Mouse (Mus musculus) intestine, embryonic 15.5 days (tissue): ENCODE results near the gene Tomm40l. TPM values are rescaled to one million over a fixed set of nuclear protein-coding genes. Genes with fewer than 3 reads are reported as not detected.
"Not testable (repeated sequence)": the region's sequence is repeated elsewhere in the genome, so short reads cannot be mapped to it uniquely, and the experiment has no call there.

Experiments used
- ATAC-seq: fragments of 200-750 bp; cut with Nextera tagmentation; 2 replicates; pipeline ENCODE4 v1.8.0; 2017; ENCODE audit warnings: moderate TSS enrichment, moderate library complexity
- H3K27ac ChIP-seq: fragments of 300-500 bp; sonication (generic); 2 replicates; pipeline ENCODE4 v1.5.1; 2015; ENCODE audit warnings: mild to moderate bottlenecking, inconsistent platforms
- H3K27me3 ChIP-seq: fragments of 300-500 bp; sonication (generic); replicated peaks from 2 replicates; pipeline ENCODE4 v1.6.1; 2015; ENCODE audit warnings: inconsistent platforms
- H3K36me3 ChIP-seq: fragments of 300-500 bp; sonication (generic); 2 replicates; pipeline ENCODE4 v1.6.1; 2015; ENCODE audit warnings: inconsistent platforms
- H3K4me1 ChIP-seq: fragments of 300-500 bp; sonication (generic); replicated peaks from 2 replicates; pipeline ENCODE4 v1.6.1; 2015; ENCODE audit warnings: inconsistent platforms
- H3K4me2 ChIP-seq: fragments of 300-500 bp; sonication (generic); replicated peaks from 2 replicates; pipeline ENCODE4 v1.6.1; 2015; ENCODE audit warnings: mild to moderate bottlenecking, inconsistent platforms
- H3K4me3 ChIP-seq: fragments of 300-500 bp; sonication (generic); replicated peaks from 2 replicates; pipeline ENCODE4 v1.5.1; 2015; ENCODE audit warnings: inconsistent platforms
- H3K9ac ChIP-seq: fragments of 300-500 bp; sonication (generic); 2 replicates; pipeline ENCODE4 v1.6.1; 2015; ENCODE audit warnings: inconsistent platforms
- H3K9me3 ChIP-seq: fragments of 300-500 bp; sonication (generic); 2 replicates; pipeline ENCODE4 v1.6.1; 2016; ENCODE audit warnings: inconsistent platforms
- WGBS: fragments of 180-500 bp; shearing (Covaris S2); methylation state at CpG from one replicate; pipeline ENCODE4 v1.1.7; 2015; 5-methylcytosine and 5-hydroxymethylcytosine counted together
- polyA plus RNA-seq: library from polyadenylated mRNA; unstranded; fragments of >200 nt; fragmentation: Nextera tagmentation; extraction: Ambion mirVana; gene quantifications from 2 replicates; pipeline ENCODE4 v1.2.1, GENCODE M21; 2015

Gene Tomm40l
- polyA plus RNA-seq, 1 experiment from 2014 or later: 31.4 TPM

DNA sequence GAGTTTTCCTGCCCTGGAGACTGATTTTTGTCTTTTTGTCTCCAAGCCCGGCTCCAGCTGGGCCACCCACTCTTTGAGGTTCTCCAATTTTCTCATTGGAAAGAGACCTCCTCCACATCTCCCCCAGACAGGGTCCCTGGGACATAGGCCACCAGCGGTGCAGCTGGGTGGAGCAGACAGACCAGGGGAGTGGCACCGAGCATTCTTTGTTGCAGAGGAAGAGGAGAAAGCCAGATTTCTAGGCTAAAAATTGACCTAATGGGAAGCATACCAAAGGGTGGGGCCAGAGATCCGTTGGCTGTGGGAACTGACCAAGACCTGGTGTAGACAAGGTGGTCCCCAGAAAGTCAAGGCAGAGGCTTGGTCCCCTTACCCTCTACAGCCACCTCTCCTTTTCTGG, 25.6 kb upstream of the Tomm40l start:
- H3K4me1 ChIP-seq: peaks cover 49% of the 10 kb centered on the region
- H3K9me3 ChIP-seq: no peaks in the 10 kb centered on the region
- 0 out of 2 replicates have a peak, but pooled peaks cover 6% of the 10 kb centered on the region for H3K36me3 ChIP-seq
- ATAC-seq: no peak
- 21% methylated on average over 4 of the region's 4 CpGs for whole genome bisulfite sequencing
- 0 out of 2 replicates have a peak, but pooled peaks cover 4% of the 10 kb centered on the region for H3K27me3 ChIP-seq
- peak overlapping the region; percentile 65; the same call in 1 of the 2 replicates for H3K4me3 ChIP-seq
- H3K27ac ChIP-seq: peak overlapping the region; percentile 86
- peak overlapping the region; percentile 64 for H3K4me2 ChIP-seq
- H3K9ac ChIP-seq: peak overlapping the region; percentile 15; the same call in 1 of the 2 replicates

DNA sequence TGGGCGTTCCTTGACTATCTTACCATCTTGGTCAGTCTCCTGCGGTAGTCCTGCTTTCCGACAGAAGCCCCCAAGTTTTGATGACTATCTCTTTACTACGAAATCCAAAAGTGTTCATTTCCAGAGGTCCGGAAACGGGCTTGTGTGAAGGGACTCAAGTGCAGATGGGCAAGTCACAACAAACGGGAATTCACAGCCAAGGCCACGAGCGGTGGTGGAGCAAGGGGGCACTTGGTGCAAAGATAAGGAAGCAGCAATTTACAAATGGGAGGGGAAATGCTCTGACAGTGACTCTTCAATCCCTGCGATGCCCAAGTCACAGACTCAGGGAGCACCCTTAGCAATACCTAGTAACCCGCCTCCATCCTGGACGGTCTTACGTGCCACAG, 25.1 kb upstream of the Tomm40l start:
- peak; percentile 22 for ATAC-seq
- WGBS: 9% methylated on average over 13 of the region's 13 CpGs
- H3K36me3 ChIP-seq: peaks cover 10% of the 10 kb centered on the region; the same call in 1 of the 2 replicates
- peaks cover 45% of the 10 kb centered on the region for H3K4me1 ChIP-seq
- H3K27me3 ChIP-seq: 0 out of 2 replicates have a peak, but pooled peaks cover 4% of the 10 kb centered on the region
- peak overlapping the region; percentile 24 for H3K9ac ChIP-seq
- peak overlapping the region; percentile 86 for H3K27ac ChIP-seq
- peak overlapping the region; percentile 64 for H3K4me2 ChIP-seq
- peak overlapping the region; percentile 65 for H3K4me3 ChIP-seq
- no peaks in the 10 kb centered on the region for H3K9me3 ChIP-seq

- ATAC-seq: peak; percentile 94
- peaks cover 10% of the 10 kb centered on the region; the same call in 1 of the 2 replicates for H3K36me3 ChIP-seq
- under 1% methylated on average over 41 of the region's 41 CpGs for WGBS
Observed at GRCm38 (mm10) chr1:171246709-171247452, 24.6 kb upstream of the Tomm40l start.

GRCm38 (mm10) chr1:171245353-171245752, 23.0 kb upstream of the Tomm40l start:
- no peak for ATAC-seq
- peaks cover 25% of the 10 kb centered on the region for H3K4me1 ChIP-seq
- 85% methylated on average over 8 of the region's 8 CpGs for WGBS

More at GRCm38 (mm10) chr1:171246709-171247452, 24.6 kb upstream of the Tomm40l start:
- Histone ChIP-seq H3K4me2 (peak overlapping the region; percentile 71), H3K9me3 (no peaks in the 10 kb centered on the region), H3K4me3 (peak overlapping the region; percentile 65), H3K27me3 (0 out of 2 replicates have a peak, but pooled peaks cover 4% of the 10 kb centered on the region), H3K4me1 (peaks cover 40% of the 10 kb centered on the region), H3K27ac (peak overlapping the region; percentile 86), H3K9ac (peak overlapping the region; percentile 80)

GRCm38 (mm10) chr1:171241952-171242351, 19.6 kb upstream of the Tomm40l start:
- H3K4me1 ChIP-seq, H3K9me3 ChIP-seq, H3K9ac ChIP-seq, H3K4me3 ChIP-seq, H3K27me3 ChIP-seq, H3K27ac ChIP-seq, H3K4me2 ChIP-seq, ATAC-seq: not testable (repeated sequence)
- peaks cover 40% of the 10 kb centered on the region for H3K36me3 ChIP-seq
- 80% methylated on average over 12 of the region's 12 CpGs for whole genome bisulfite sequencing

More at GRCm38 (mm10) chr1:171245353-171245752, 23.0 kb upstream of the Tomm40l start:
- H3K27me3 ChIP-seq: no peaks in the 10 kb centered on the region
- H3K9ac ChIP-seq: no peak overlapping the region
- H3K27ac ChIP-seq: no peak overlapping the region
- no peak overlapping the region for H3K4me2 ChIP-seq
- peaks cover 17% of the 10 kb centered on the region; the same call in 1 of the 2 replicates for H3K36me3 ChIP-seq
- H3K4me3 ChIP-seq: no peak overlapping the region
- H3K9me3 ChIP-seq: no peaks in the 10 kb centered on the region

DNA sequence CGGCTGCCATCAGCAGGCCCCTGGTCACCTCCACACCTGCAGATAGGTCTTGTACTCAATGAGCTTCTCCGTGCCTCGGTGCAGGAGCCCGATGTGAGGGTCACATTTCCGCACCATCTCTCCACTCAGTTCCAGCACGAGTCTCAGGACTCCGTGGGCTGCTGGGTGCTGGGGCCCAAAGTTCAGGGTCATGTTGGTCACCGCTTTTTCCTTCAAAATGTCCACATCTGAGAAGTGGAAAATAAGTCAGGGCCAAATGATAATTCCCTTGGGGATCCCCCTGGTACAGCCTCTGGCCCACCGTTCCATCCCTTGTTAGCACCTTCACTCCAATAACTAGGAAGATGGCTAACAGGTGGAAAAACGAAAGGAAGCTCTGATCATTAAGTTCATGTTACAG, 18.6 kb upstream of the Tomm40l start:
- ATAC-seq: no peak
- Histone ChIP-seq H3K4me2 (no peak overlapping the region), H3K9me3 (no peaks in the 10 kb centered on the region), H3K4me1 (peaks cover 3% of the 10 kb centered on the region), H3K27ac (no peak overlapping the region), H3K27me3 (no peaks in the 10 kb centered on the region), H3K36me3 (peaks cover 47% of the 10 kb centered on the region), H3K4me3 (no peak overlapping the region), H3K9ac (no peak overlapping the region)
- WGBS: 90% methylated on average over 10 of the region's 10 CpGs

GRCm38 (mm10) chr1:171239992-171240744, 17.9 kb upstream of the Tomm40l start:
- 69% methylated on average over 15 of the region's 15 CpGs for WGBS
- ATAC-seq: no peak
- no peak overlapping the region for H3K9ac ChIP-seq
- H3K27ac ChIP-seq: no peak overlapping the region
- no peaks in the 10 kb centered on the region for H3K4me1 ChIP-seq
- peaks cover 53% of the 10 kb centered on the region for H3K36me3 ChIP-seq
- no peak overlapping the region for H3K4me2 ChIP-seq
- no peak overlapping the region for H3K4me3 ChIP-seq
- H3K9me3 ChIP-seq: no peaks in the 10 kb centered on the region
- H3K27me3 ChIP-seq: no peaks in the 10 kb centered on the region

- Histone ChIP-seq H3K27ac (no peak overlapping the region), H3K4me1 (no peaks in the 10 kb centered on the region), H3K27me3 (no peaks in the 10 kb centered on the region), H3K4me2 (no peak overlapping the region), H3K36me3 (peaks cover 64% of the 10 kb centered on the region), H3K4me3 (no peak overlapping the region), H3K9ac (no peak overlapping the region), H3K9me3 (no peaks in the 10 kb centered on the region)
- ATAC-seq: 0 out of 2 replicates have a peak, but pooled peaks have one; percentile 59
- 68% methylated on average over 14 of the region's 14 CpGs for WGBS
Observed at GRCm38 (mm10) chr1:171238463-171238862, 16.1 kb upstream of the Tomm40l start.

GRCm38 (mm10) chr1:171237438-171237837, 15.1 kb upstream of the Tomm40l start:
- WGBS: 55% methylated on average over 6 of the region's 6 CpGs
- no peak overlapping the region for H3K4me2 ChIP-seq
- no peaks in the 10 kb centered on the region for H3K9me3 ChIP-seq
- H3K9ac ChIP-seq: no peak overlapping the region
- no peak for ATAC-seq
- no peak overlapping the region for H3K4me3 ChIP-seq
- no peaks in the 10 kb centered on the region for H3K4me1 ChIP-seq
- H3K27me3 ChIP-seq: no peaks in the 10 kb centered on the region
- H3K27ac ChIP-seq: no peak overlapping the region
- H3K36me3 ChIP-seq: peaks cover 56% of the 10 kb centered on the region

DNA sequence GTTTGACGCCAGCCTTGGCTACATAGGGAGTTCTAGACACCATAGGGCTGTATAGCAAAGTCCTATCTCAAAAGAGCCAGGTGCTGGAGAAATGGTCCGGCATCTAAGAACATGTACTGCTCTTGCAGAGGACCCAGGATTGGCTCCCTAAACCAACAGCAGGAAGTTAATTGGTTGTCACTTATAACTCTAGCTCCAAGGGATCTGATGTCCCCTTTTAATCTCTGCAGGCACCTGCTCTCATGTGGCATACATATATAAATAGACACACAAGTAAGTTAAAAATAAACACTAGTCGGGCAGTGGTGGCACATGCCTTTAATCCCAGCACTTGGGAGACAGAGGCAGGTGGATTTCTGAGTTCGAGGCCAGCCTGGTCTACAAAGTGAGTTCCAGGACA, 13.5 kb upstream of the Tomm40l start:
- Histone ChIP-seq H3K4me2 (no peak overlapping the region), H3K4me3 (no peak overlapping the region), H3K36me3 (peaks cover 54% of the 10 kb centered on the region), H3K27ac (no peak overlapping the region), H3K9me3 (no peaks in the 10 kb centered on the region), H3K27me3 (no peaks in the 10 kb centered on the region), H3K9ac (no peak overlapping the region), H3K4me1 (no peaks in the 10 kb centered on the region)
- ATAC-seq: no peak
- 87% methylated on average over 4 of the region's 4 CpGs for WGBS

DNA sequence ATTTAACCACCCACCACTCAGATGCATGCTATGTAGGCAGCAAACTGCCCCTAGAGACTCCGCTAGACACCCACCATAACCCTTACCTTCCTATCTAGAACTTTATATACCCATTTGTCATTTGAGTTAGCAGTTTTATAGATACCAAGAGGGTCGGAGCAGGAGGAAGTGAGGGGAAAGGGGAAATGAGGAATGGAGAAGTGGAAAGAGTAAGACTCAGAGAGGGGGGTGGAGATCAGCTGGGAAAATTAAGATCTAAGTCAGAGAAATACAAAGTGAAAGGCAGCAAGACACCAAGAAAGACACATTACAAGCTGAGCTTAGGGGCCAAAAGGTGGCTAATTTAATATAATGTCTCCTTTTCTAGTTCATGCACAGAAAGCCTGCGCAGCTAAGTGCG, 12.2 kb upstream of the Tomm40l start:
- H3K4me3 ChIP-seq: no peak overlapping the region

DNA sequence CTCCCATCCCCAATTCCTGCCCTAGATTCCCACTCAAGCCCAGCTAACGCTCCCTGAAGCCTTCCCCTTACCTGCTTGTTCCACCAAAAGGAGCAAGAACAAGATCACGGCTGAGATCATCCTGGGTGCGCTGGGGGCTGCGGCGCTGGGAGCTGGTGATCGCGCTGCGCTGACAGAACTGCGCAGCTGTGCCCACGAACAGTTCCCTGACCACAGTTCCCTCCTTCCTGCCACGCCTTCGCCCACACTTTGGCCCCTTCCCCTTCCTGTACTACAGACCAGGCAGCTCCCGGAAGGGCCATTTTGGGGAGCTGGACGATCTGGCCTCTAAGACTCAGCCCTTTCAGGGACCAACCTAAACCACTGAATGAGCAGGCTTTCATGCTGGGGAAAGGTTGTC, 11.8 kb upstream of the Tomm40l start, which contains the start of gene Fcer1g:
TSS of gene Fcer1g (minus strand) at position 240 of the 400 bp plus-strand sequence.
- 91% methylated on average over 14 of the region's 14 CpGs for WGBS
- Histone ChIP-seq H3K9me3 (no peaks in the 10 kb centered on the region), H3K4me3 (no peak within 1 kb of the TSS), H3K27ac (no peak within 1 kb of the TSS), H3K4me1 (no peaks in the 10 kb centered on the region), H3K4me2 (no peak within 1 kb of the TSS), H3K36me3 (peaks cover 44% of the 10 kb centered on the region), H3K9ac (no peak within 1 kb of the TSS), H3K27me3 (no peaks in the 10 kb centered on the region)
- ATAC-seq: no peak

More for the DNA sequence above, 12.2 kb upstream of the Tomm40l start:
- 77% methylated on average over 4 of the region's 4 CpGs for WGBS
- Histone ChIP-seq H3K27ac (no peak overlapping the region), H3K27me3 (no peaks in the 10 kb centered on the region), H3K4me2 (no peak overlapping the region), H3K9ac (no peak overlapping the region), H3K9me3 (no peaks in the 10 kb centered on the region), H3K4me1 (no peaks in the 10 kb centered on the region), H3K36me3 (peaks cover 46% of the 10 kb centered on the region)
- no peak for ATAC-seq
